Mouse (Mus musculus) adipocyte (in vitro differentiated cells): ENCODE results near the gene Rps27l.
"Not testable (repeated sequence)": the region's sequence is repeated elsewhere in the genome, so short reads cannot be mapped to it uniquely, and the experiment has no call there.

Source experiments
- DNase-seq: peaks from one replicate; pipeline ENCODE4 v3.0.0-alpha.2; 2016; ENCODE audit warnings: low spot score

Rps27l gene

GRCm38 (mm10) chr9:66945647-66946641 lies at the start of gene Rps27l:
Gene Rps27l, plus strand, starts transcription at chr9:66946086.
- peak; percentile 93 for DNase-seq

- DNase-seq, result no peak
Observed at GRCm38 (mm10) chr9:66896951-66897350, 48.9 kb upstream of the Rps27l start.

GRCm38 (mm10) chr9:66897851-66898250 lies 48.0 kb upstream of the Rps27l start:
- no peak for DNase-seq

- no peak for DNase-seq
Observed at GRCm38 (mm10) chr9:66899072-66899471, 46.8 kb upstream of the Rps27l start.

- no peak for DNase-seq
Observed at GRCm38 (mm10) chr9:66899526-66899925, 46.4 kb upstream of the Rps27l start.

- no peak for DNase-seq
Observed at GRCm38 (mm10) chr9:66905990-66906389, 39.9 kb upstream of the Rps27l start.

- DNase-seq, result no peak
Observed at GRCm38 (mm10) chr9:66907126-66907525, 38.8 kb upstream of the Rps27l start.

GRCm38 (mm10) chr9:66907746-66908397 lies 38.0 kb upstream of the Rps27l start:
- no peak for DNase-seq

GRCm38 (mm10) chr9:66909922-66910321 lies 36.0 kb upstream of the Rps27l start:
- no peak for DNase-seq

GRCm38 (mm10) chr9:66910677-66911076 lies 35.2 kb upstream of the Rps27l start:
- no peak for DNase-seq

GRCm38 (mm10) chr9:66912304-66912703 lies 33.6 kb upstream of the Rps27l start:
- DNase-seq, result no peak

- DNase-seq, result not testable (repeated sequence)
Observed at GRCm38 (mm10) chr9:66913254-66913934, 32.5 kb upstream of the Rps27l start.

- DNase-seq, result no peak
Observed at GRCm38 (mm10) chr9:66914540-66914939, 31.3 kb upstream of the Rps27l start.

- DNase-seq, result no peak
Observed at GRCm38 (mm10) chr9:66915401-66915800, 30.5 kb upstream of the Rps27l start.

- no peak for DNase-seq
Observed at GRCm38 (mm10) chr9:66915869-66916785, 29.8 kb upstream of the Rps27l start.

- DNase-seq, result no peak
Observed at GRCm38 (mm10) chr9:66917216-66917891, 28.5 kb upstream of the Rps27l start.

GRCm38 (mm10) chr9:66917892-66918255 lies 28.0 kb upstream of the Rps27l start:
- peak; percentile 23 for DNase-seq

- peak; percentile 14 for DNase-seq
Observed at GRCm38 (mm10) chr9:66918672-66919330, 27.1 kb upstream of the Rps27l start.

GRCm38 (mm10) chr9:66919382-66919971 lies 26.4 kb upstream of the Rps27l start, which contains the start of gene Rab8b:
Gene Rab8b, minus strand, starts transcription at chr9:66919687.
- DNase-seq, result peak; percentile 96

- no peak for DNase-seq
Observed at GRCm38 (mm10) chr9:66919981-66920380, 25.9 kb upstream of the Rps27l start.
